Mouse (Mus musculus) forebrain, embryonic 14.5 days (tissue): ENCODE measurements around the gene Fcer2a. TPM values are rescaled to one million over a fixed set of nuclear protein-coding genes. Genes with fewer than 3 reads are reported as not detected.

Experiments used
- ATAC-seq: fragments of 200-750 bp; cut with Nextera tagmentation; 2 replicates; pipeline ENCODE4 v1.8.0; 2017; ENCODE audit warnings: mild to moderate bottlenecking, moderate library complexity
- DNase-seq: peaks from one replicate; pipeline ENCODE4 v3.0.0-alpha.2; 2015; ENCODE audit warnings: low spot score
- H3K27ac ChIP-seq: fragments of 300-500 bp; sonication (generic); 2 replicates; pipeline ENCODE4 v1.5.1; 2014; ENCODE audit warnings: low read depth, mild to moderate bottlenecking, control low read depth, low read length, moderate library complexity
- H3K27me3 ChIP-seq: fragments of 300-500 bp; sonication (generic); replicated peaks from 2 replicates; pipeline ENCODE4 v1.6.1; 2014; ENCODE audit warnings: low read length, control low read depth, mixed read lengths; ENCODE audit not compliant: control insufficient read depth, insufficient read depth
- H3K36me3 ChIP-seq: fragments of 300-500 bp; sonication (generic); 2 replicates; pipeline ENCODE4 v1.6.1; 2014; ENCODE audit warnings: low read length, control low read depth; ENCODE audit not compliant: control insufficient read depth, insufficient read depth
- H3K4me1 ChIP-seq: fragments of 300-500 bp; sonication (generic); 2 replicates; pipeline ENCODE4 v1.6.1; 2014; ENCODE audit warnings: antibody characterized with exemption, low read length, control low read depth; ENCODE audit not compliant: control insufficient read depth, insufficient read depth
- H3K4me2 ChIP-seq: fragments of 300-500 bp; sonication (generic); 2 replicates; pipeline ENCODE4 v1.6.1; 2014; ENCODE audit warnings: mild to moderate bottlenecking, control low read depth, low read length
- H3K4me3 ChIP-seq: fragments of 300-500 bp; sonication (generic); 2 replicates; pipeline ENCODE4 v1.5.1; 2014; ENCODE audit warnings: low read depth, low read length, control low read depth
- H3K9ac ChIP-seq: fragments of 300-500 bp; sonication (generic); 2 replicates; pipeline ENCODE4 v1.6.1; 2014; ENCODE audit warnings: mild to moderate bottlenecking, low read length, control low read depth, moderate library complexity
- H3K9me3 ChIP-seq: fragments of 300-500 bp; sonication (generic); replicated peaks from 2 replicates; pipeline ENCODE4 v1.6.1; 2016; ENCODE audit warnings: low read length, control low read depth, mixed read lengths; ENCODE audit not compliant: control insufficient read depth
- WGBS: fragments of 180-500 bp; shearing (Covaris S2); extraction: QIAGEN DNeasy Blood & Tissue Kit; methylation state at CpG from one replicate; pipeline ENCODE4 v1.1.7; 2014; 5-methylcytosine and 5-hydroxymethylcytosine counted together
- polyA plus RNA-seq: library from polyadenylated mRNA; unstranded; fragments of >200 nt; fragmentation: Nextera tagmentation; extraction: Ambion mirVana; gene quantifications from 2 replicates; pipeline ENCODE4 v1.2.1, GENCODE M21; 2014

Fcer2a gene
- polyA plus RNA-seq, 1 experiment from 2014 or later = 0.08 TPM

- WGBS = 81% methylated on average over 3 of the region's 3 CpGs
- no peaks in the 10 kb centered on the region for H3K36me3 ChIP-seq
- H3K27me3 ChIP-seq = no peaks in the 10 kb centered on the region
- H3K4me3 ChIP-seq = no peak overlapping the region
- no peaks in the 10 kb centered on the region for H3K9me3 ChIP-seq
- ATAC-seq (no peak), DNase-seq (no peak)
- H3K4me2 ChIP-seq = no peak overlapping the region
- no peak overlapping the region for H3K27ac ChIP-seq
- no peaks in the 10 kb centered on the region for H3K4me1 ChIP-seq
- no peak overlapping the region for H3K9ac ChIP-seq
These were observed 16.3 kb upstream of the Fcer2a start for GRCm38 (mm10) chr8:3710312-3710711.

GRCm38 (mm10) chr8:3707611-3708010 lies 13.6 kb upstream of the Fcer2a start:
- Histone ChIP-seq H3K9me3 (no peaks in the 10 kb centered on the region), H3K36me3 (no peaks in the 10 kb centered on the region), H3K27ac (no peak overlapping the region), H3K4me3 (no peak overlapping the region), H3K27me3 (no peaks in the 10 kb centered on the region), H3K9ac (no peak overlapping the region), H3K4me2 (no peak overlapping the region), H3K4me1 (no peaks in the 10 kb centered on the region)
- ATAC-seq (no peak), DNase-seq (no peak)
- WGBS = 77% methylated on average over 7 of the region's 7 CpGs

- Histone ChIP-seq H3K4me1 (no peaks in the 10 kb centered on the region), H3K4me2 (no peak overlapping the region), H3K4me3 (no peak overlapping the region), H3K9me3 (no peaks in the 10 kb centered on the region), H3K9ac (no peak overlapping the region), H3K27ac (no peak overlapping the region), H3K36me3 (no peaks in the 10 kb centered on the region), H3K27me3 (no peaks in the 10 kb centered on the region)
- DNase-seq = no peak
- no peak for ATAC-seq
- 65% methylated on average over 4 of the region's 4 CpGs for WGBS
These were observed 11.7 kb upstream of the Fcer2a start for GRCm38 (mm10) chr8:3705711-3706110.

GRCm38 (mm10) chr8:3701491-3701890 lies 7.5 kb upstream of the Fcer2a start:
- Histone ChIP-seq H3K9ac (no peak overlapping the region), H3K9me3 (no peaks in the 10 kb centered on the region), H3K4me2 (no peak overlapping the region), H3K27me3 (no peaks in the 10 kb centered on the region), H3K36me3 (no peaks in the 10 kb centered on the region), H3K4me1 (no peaks in the 10 kb centered on the region), H3K27ac (no peak overlapping the region), H3K4me3 (no peak overlapping the region)
- DNase-seq = no peak
- no peak for ATAC-seq
- WGBS = 84% methylated on average over 1 of the region's 1 CpGs

- Histone ChIP-seq H3K36me3 (no peaks in the 10 kb centered on the region), H3K27ac (no peak overlapping the region), H3K27me3 (no peaks in the 10 kb centered on the region), H3K9ac (no peak overlapping the region), H3K4me3 (no peak overlapping the region), H3K4me2 (no peak overlapping the region), H3K9me3 (no peaks in the 10 kb centered on the region), H3K4me1 (no peaks in the 10 kb centered on the region)
- WGBS = 65% methylated on average over 3 of the region's 3 CpGs
- DNase-seq (no peak), ATAC-seq (no peak)
These were observed 3.2 kb downstream of the Fcer2a start for GRCm38 (mm10) chr8:3690774-3691173.

GRCm38 (mm10) chr8:3687537-3687936 lies 6.4 kb downstream of the Fcer2a start:
- Histone ChIP-seq H3K4me3 (no peak overlapping the region), H3K27me3 (no peaks in the 10 kb centered on the region), H3K9ac (no peak overlapping the region), H3K27ac (no peak overlapping the region), H3K4me1 (no peaks in the 10 kb centered on the region), H3K9me3 (no peaks in the 10 kb centered on the region), H3K36me3 (no peaks in the 10 kb centered on the region), H3K4me2 (no peak overlapping the region)
- DNase-seq (no peak), ATAC-seq (no peak)
- WGBS = 81% methylated on average over 6 of the region's 6 CpGs

GRCm38 (mm10) chr8:3685422-3685821 lies 8.6 kb downstream of the Fcer2a start:
- H3K27me3 ChIP-seq = no peaks in the 10 kb centered on the region
- ATAC-seq = no peak
- no peak for DNase-seq
- H3K4me3 ChIP-seq = no peak overlapping the region
- H3K27ac ChIP-seq = no peak overlapping the region
- no peaks in the 10 kb centered on the region for H3K9me3 ChIP-seq
- 76% methylated on average over 5 of the region's 5 CpGs for WGBS
- H3K36me3 ChIP-seq = peaks cover 17% of the 10 kb centered on the region
- H3K9ac ChIP-seq = no peak overlapping the region
- no peaks in the 10 kb centered on the region for H3K4me1 ChIP-seq
- H3K4me2 ChIP-seq = no peak overlapping the region

GRCm38 (mm10) chr8:3684530-3684929 lies 9.4 kb downstream of the Fcer2a start:
- Histone ChIP-seq H3K9me3 (no peaks in the 10 kb centered on the region), H3K4me3 (no peak overlapping the region), H3K36me3 (peaks cover 26% of the 10 kb centered on the region), H3K9ac (no peak overlapping the region), H3K4me2 (no peak overlapping the region), H3K27me3 (no peaks in the 10 kb centered on the region), H3K4me1 (no peaks in the 10 kb centered on the region), H3K27ac (no peak overlapping the region)
- DNase-seq (no peak), ATAC-seq (no peak; the same call in 1 of the 2 replicates)

GRCm38 (mm10) chr8:3683408-3684176 lies 10.4 kb downstream of the Fcer2a start:
- Histone ChIP-seq H3K27ac (no peak overlapping the region), H3K4me3 (no peak overlapping the region), H3K4me2 (no peak overlapping the region), H3K9ac (no peak overlapping the region), H3K4me1 (no peaks in the 10 kb centered on the region), H3K9me3 (no peaks in the 10 kb centered on the region), H3K27me3 (no peaks in the 10 kb centered on the region), H3K36me3 (peaks cover 35% of the 10 kb centered on the region)
- 74% methylated on average over 6 of the region's 6 CpGs for WGBS
- no peak for ATAC-seq
- DNase-seq = no peak
